Mouse (Mus musculus) small intestine, adult 2 months (tissue): ENCODE data around the gene Ncoa3.

Source experiments
- CTCF ChIP-seq: fragments of 200-500 bp; IDR thresholded peaks from 2 replicates; pipeline ENCODE4 v1.5.1; 2012; ENCODE audit warnings: low read depth, mild to moderate bottlenecking, control low read depth, inconsistent platforms, low read length, moderate library complexity, mixed read lengths; ENCODE audit not compliant: insufficient replicate concordance, insufficient read length; ENCODE audit errors: extremely low read depth
- POLR2A ChIP-seq: fragments of 200-500 bp; IDR thresholded peaks from 2 replicates; pipeline ENCODE4 v1.6.1; 2012; ENCODE audit warnings: low read depth, mild to moderate bottlenecking, control low read depth, inconsistent platforms, low read length, moderate library complexity

DNA sequence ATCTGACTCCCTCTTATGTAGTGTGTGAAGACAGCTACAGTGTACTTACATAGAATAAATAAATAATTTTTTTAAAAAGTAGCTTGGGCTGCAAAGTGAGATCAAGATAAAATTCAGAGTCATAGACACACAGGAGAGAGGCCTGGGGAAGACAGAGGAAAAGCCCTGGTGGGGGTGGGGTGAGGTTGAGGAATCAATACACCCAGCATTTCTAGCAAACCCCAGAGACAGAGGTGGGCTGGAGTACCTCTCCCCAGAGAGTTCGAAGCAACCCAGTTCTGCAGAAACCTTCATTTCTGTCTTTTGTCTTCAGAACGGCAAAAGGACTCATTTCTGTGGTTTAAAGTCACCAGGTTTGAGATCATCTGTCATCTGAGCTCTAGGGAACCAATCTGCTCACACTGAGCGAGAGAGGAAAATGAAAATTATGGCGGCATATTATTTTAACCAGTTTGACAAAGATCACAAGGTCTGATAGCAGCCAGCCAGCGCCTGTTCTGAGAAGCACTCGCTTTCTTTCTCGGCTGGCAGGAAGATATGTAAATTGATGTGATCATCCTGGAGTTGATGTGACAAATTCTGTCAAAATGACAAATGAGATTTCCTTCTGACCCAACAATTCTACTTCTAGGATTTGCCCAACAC is 36.2 kb upstream of the Ncoa3 start:
- no peak for TF ChIP-seq CTCF
- no peak for TF ChIP-seq POLR2A
